Mouse (Mus musculus): Measurements from ENCODE around the gene Pdlim4. TPM values are rescaled to one million over a fixed set of nuclear protein-coding genes. Genes with fewer than 3 reads are reported as not detected.
A peak's percentile ranks its signal among the peaks of the same experiment; 100 is the strongest.

The Pdlim4 gene
- polyA plus RNA-seq, 1 experiment from 2014 or later = 13.2 TPM

GRCm38 (mm10) chr11:54088253-54088946, 19.6 kb upstream of the Pdlim4 start:
- Histone ChIP-seq H3K27me3 (replicated peaks; ENCODE audit: control insufficient read depth, insufficient read depth, low read length) (no peaks in the 10 kb centered on the region), H3K27ac (ENCODE audit: low read depth, low read length) (no peak overlapping the region), H3K4me1 (replicated peaks; ENCODE audit: control insufficient read depth, insufficient read depth, low read length) (peaks cover 4% of the 10 kb centered on the region; the same call in 1 of the 2 replicates), H3K9me3 (ENCODE audit: control insufficient read depth, low read length) (no peaks in the 10 kb centered on the region), H3K36me3 (ENCODE audit: control insufficient read depth, insufficient read depth, low read length) (no peaks in the 10 kb centered on the region), H3K9ac (ENCODE audit: low read depth, low read length) (no peak overlapping the region), H3K4me2 (no peak overlapping the region), H3K4me3 (ENCODE audit: low read depth, low read length) (no peak overlapping the region)
- no peak for DNase-seq (ENCODE audit: low spot score)
- no peak for ATAC-seq (replicated peaks; ENCODE audit: low FRiP score)
- WGBS = 75% methylated on average over 7 of the region's 7 CpGs

GRCm38 (mm10) chr11:54085816-54086215, 17.0 kb upstream of the Pdlim4 start:
- Histone ChIP-seq H3K36me3 (ENCODE audit: control insufficient read depth, insufficient read depth, low read length) (no peaks in the 10 kb centered on the region), H3K9ac (ENCODE audit: low read depth, low read length) (no peak overlapping the region), H3K4me1 (replicated peaks; ENCODE audit: control insufficient read depth, insufficient read depth, low read length) (no peaks in the 10 kb centered on the region), H3K4me3 (ENCODE audit: low read depth, low read length) (no peak overlapping the region), H3K27me3 (replicated peaks; ENCODE audit: control insufficient read depth, insufficient read depth, low read length) (no peaks in the 10 kb centered on the region), H3K27ac (ENCODE audit: low read depth, low read length) (no peak overlapping the region), H3K9me3 (ENCODE audit: control insufficient read depth, low read length) (no peaks in the 10 kb centered on the region), H3K4me2 (no peak overlapping the region)
- ATAC-seq (replicated peaks; ENCODE audit: low FRiP score) = no peak
- 66% methylated on average over 5 of the region's 5 CpGs for WGBS
- no peak for DNase-seq (ENCODE audit: low spot score)

- Histone ChIP-seq H3K9me3 (ENCODE audit: control insufficient read depth, low read length) (no peaks in the 10 kb centered on the region), H3K9ac (ENCODE audit: low read depth, low read length) (no peak overlapping the region), H3K4me2 (no peak overlapping the region), H3K36me3 (ENCODE audit: control insufficient read depth, insufficient read depth, low read length) (no peaks in the 10 kb centered on the region), H3K27ac (ENCODE audit: low read depth, low read length) (no peak overlapping the region), H3K4me1 (replicated peaks; ENCODE audit: control insufficient read depth, insufficient read depth, low read length) (no peaks in the 10 kb centered on the region), H3K27me3 (replicated peaks; ENCODE audit: control insufficient read depth, insufficient read depth, low read length) (no peaks in the 10 kb centered on the region), H3K4me3 (ENCODE audit: low read depth, low read length) (no peak overlapping the region)
- DNase-seq (ENCODE audit: low spot score) (no peak), ATAC-seq (replicated peaks; ENCODE audit: low FRiP score) (no peak)
- 79% methylated on average over 1 of the region's 1 CpGs for WGBS
Measured at GRCm38 (mm10) chr11:54084976-54085375, 16.2 kb upstream of the Pdlim4 start.

GRCm38 (mm10) chr11:54082725-54083124, 13.9 kb upstream of the Pdlim4 start:
- H3K4me1 ChIP-seq (replicated peaks; ENCODE audit: control insufficient read depth, insufficient read depth, low read length) = no peaks in the 10 kb centered on the region
- H3K9me3 ChIP-seq (ENCODE audit: control insufficient read depth, low read length) = no peaks in the 10 kb centered on the region
- WGBS = 71% methylated on average over 5 of the region's 5 CpGs
- no peak overlapping the region for H3K9ac ChIP-seq (ENCODE audit: low read depth, low read length)
- no peak overlapping the region for H3K27ac ChIP-seq (ENCODE audit: low read depth, low read length)
- H3K4me2 ChIP-seq = no peak overlapping the region
- H3K36me3 ChIP-seq (ENCODE audit: control insufficient read depth, insufficient read depth, low read length) = no peaks in the 10 kb centered on the region
- no peaks in the 10 kb centered on the region for H3K27me3 ChIP-seq (replicated peaks; ENCODE audit: control insufficient read depth, insufficient read depth, low read length)
- no peak overlapping the region for H3K4me3 ChIP-seq (ENCODE audit: low read depth, low read length)
- ATAC-seq (replicated peaks; ENCODE audit: low FRiP score) (no peak), DNase-seq (ENCODE audit: low spot score) (no peak)

- no peak overlapping the region for H3K4me3 ChIP-seq (ENCODE audit: low read depth, low read length)
- H3K9ac ChIP-seq (ENCODE audit: low read depth, low read length) = no peak overlapping the region
- 38% methylated on average over 7 of the region's 7 CpGs for WGBS
- H3K4me1 ChIP-seq (replicated peaks; ENCODE audit: control insufficient read depth, insufficient read depth, low read length) = no peaks in the 10 kb centered on the region
- no peaks in the 10 kb centered on the region for H3K27me3 ChIP-seq (replicated peaks; ENCODE audit: control insufficient read depth, insufficient read depth, low read length)
- no peak for ATAC-seq (replicated peaks; ENCODE audit: low FRiP score)
- H3K4me2 ChIP-seq = no peak overlapping the region
- DNase-seq (ENCODE audit: low spot score) = peak; percentile 28
- H3K9me3 ChIP-seq (ENCODE audit: control insufficient read depth, low read length) = no peaks in the 10 kb centered on the region
- H3K27ac ChIP-seq (ENCODE audit: low read depth, low read length) = no peak overlapping the region
- H3K36me3 ChIP-seq (ENCODE audit: control insufficient read depth, insufficient read depth, low read length) = no peaks in the 10 kb centered on the region
Measured at GRCm38 (mm10) chr11:54080435-54080834, 11.6 kb upstream of the Pdlim4 start.

GRCm38 (mm10) chr11:54076101-54076500, 7.3 kb upstream of the Pdlim4 start:
- Histone ChIP-seq H3K4me1 (replicated peaks; ENCODE audit: control insufficient read depth, insufficient read depth, low read length) (no peaks in the 10 kb centered on the region), H3K27ac (ENCODE audit: low read depth, low read length) (no peak overlapping the region), H3K27me3 (replicated peaks; ENCODE audit: control insufficient read depth, insufficient read depth, low read length) (peaks cover 13% of the 10 kb centered on the region), H3K9ac (ENCODE audit: low read depth, low read length) (no peak overlapping the region), H3K9me3 (ENCODE audit: control insufficient read depth, low read length) (no peaks in the 10 kb centered on the region), H3K36me3 (ENCODE audit: control insufficient read depth, insufficient read depth, low read length) (no peaks in the 10 kb centered on the region), H3K4me3 (ENCODE audit: low read depth, low read length) (no peak overlapping the region), H3K4me2 (no peak overlapping the region)
- DNase-seq (ENCODE audit: low spot score) = no peak
- no peak for ATAC-seq (replicated peaks; ENCODE audit: low FRiP score)
- 87% methylated on average over 1 of the region's 1 CpGs for WGBS

- H3K9me3 ChIP-seq (ENCODE audit: control insufficient read depth, low read length) = no peaks in the 10 kb centered on the region
- 79% methylated on average over 6 of the region's 6 CpGs for whole genome bisulfite sequencing
- H3K4me2 ChIP-seq = no peak overlapping the region
- H3K27me3 ChIP-seq (replicated peaks; ENCODE audit: control insufficient read depth, insufficient read depth, low read length) = peaks cover 14% of the 10 kb centered on the region
- no peak for ATAC-seq (replicated peaks; ENCODE audit: low FRiP score)
- no peak overlapping the region for H3K27ac ChIP-seq (ENCODE audit: low read depth, low read length)
- H3K4me3 ChIP-seq (ENCODE audit: low read depth, low read length) = no peak overlapping the region
- H3K36me3 ChIP-seq (ENCODE audit: control insufficient read depth, insufficient read depth, low read length) = no peaks in the 10 kb centered on the region
- no peak for DNase-seq (ENCODE audit: low spot score)
- no peak overlapping the region for H3K9ac ChIP-seq (ENCODE audit: low read depth, low read length)
- no peaks in the 10 kb centered on the region for H3K4me1 ChIP-seq (replicated peaks; ENCODE audit: control insufficient read depth, insufficient read depth, low read length)
Measured at GRCm38 (mm10) chr11:54075353-54075752, 6.5 kb upstream of the Pdlim4 start.

- 45% methylated on average over 4 of the region's 4 CpGs for WGBS
- DNase-seq (ENCODE audit: low spot score) = no peak
- peaks cover 34% of the 10 kb centered on the region for H3K27me3 ChIP-seq (replicated peaks; ENCODE audit: control insufficient read depth, insufficient read depth, low read length)
Measured at GRCm38 (mm10) chr11:54073291-54073690, 4.5 kb upstream of the Pdlim4 start.

GRCm38 (mm10) chr11:54071726-54072445, 3.1 kb upstream of the Pdlim4 start:
- Histone ChIP-seq H3K4me3 (ENCODE audit: low read depth, low read length) (no peak overlapping the region), H3K9me3 (ENCODE audit: control insufficient read depth, low read length) (no peaks in the 10 kb centered on the region), H3K27me3 (replicated peaks; ENCODE audit: control insufficient read depth, insufficient read depth, low read length) (peaks cover 49% of the 10 kb centered on the region), H3K4me2 (no peak overlapping the region), H3K9ac (ENCODE audit: low read depth, low read length) (no peak overlapping the region), H3K36me3 (ENCODE audit: control insufficient read depth, insufficient read depth, low read length) (no peaks in the 10 kb centered on the region), H3K4me1 (replicated peaks; ENCODE audit: control insufficient read depth, insufficient read depth, low read length) (no peaks in the 10 kb centered on the region), H3K27ac (ENCODE audit: low read depth, low read length) (no peak overlapping the region)
- 74% methylated on average over 5 of the region's 5 CpGs for WGBS
- no peak for DNase-seq (ENCODE audit: low spot score)
- no peak for ATAC-seq (replicated peaks; ENCODE audit: low FRiP score)

More at GRCm38 (mm10) chr11:54073291-54073690, 4.5 kb upstream of the Pdlim4 start:
- Histone ChIP-seq H3K4me3 (ENCODE audit: low read depth, low read length) (no peak overlapping the region), H3K9me3 (ENCODE audit: control insufficient read depth, low read length) (no peaks in the 10 kb centered on the region), H3K27ac (ENCODE audit: low read depth, low read length) (no peak overlapping the region), H3K4me1 (replicated peaks; ENCODE audit: control insufficient read depth, insufficient read depth, low read length) (no peaks in the 10 kb centered on the region), H3K9ac (ENCODE audit: low read depth, low read length) (no peak overlapping the region), H3K36me3 (ENCODE audit: control insufficient read depth, insufficient read depth, low read length) (no peaks in the 10 kb centered on the region), H3K4me2 (no peak overlapping the region)
- no peak for ATAC-seq (replicated peaks; ENCODE audit: low FRiP score)
